Mouse (Mus musculus) urinary bladder, postnatal 36 days (tissue): ENCODE results near the gene Relb.
A peak's percentile ranks its signal among the peaks of the same experiment; 100 is the strongest.

ENCODE experiments used
- DNase-seq, 2 experiments: peaks; one replicate each; pipeline ENCODE4 v3.0.0; 2022; ENCODE audit warnings: low spot score in 2 of 2, mixed read lengths in 1 of 2

The Relb gene

GRCm38 (mm10) chr7:19580634-19581033, 48.6 kb downstream of the Relb start:
- peak; percentile 83 to 85 for DNase-seq

- no peak for DNase-seq
Measured at GRCm38 (mm10) chr7:19579751-19580150, 49.5 kb downstream of the Relb start.

- no peak for DNase-seq
Measured at GRCm38 (mm10) chr7:19578436-19578835, 50.8 kb downstream of the Relb start.

GRCm38 (mm10) chr7:19577877-19578414, 51.3 kb downstream of the Relb start:
- peak in 1 of 2 experiments; percentile 36 for DNase-seq

- peak in 1 of 2 experiments; percentile 64 for DNase-seq
Measured at GRCm38 (mm10) chr7:19577141-19577852, 51.9 kb downstream of the Relb start, which contains the start of the genes Zfp296 and Gemin7. TSS of gene Zfp296 (plus strand) at chr7:19577287. TSS of gene Gemin7 (minus strand) at chr7:19577595.

- DNase-seq = no peak
Measured at GRCm38 (mm10) chr7:19575559-19575958, 53.7 kb downstream of the Relb start.

- no peak for DNase-seq
Measured at GRCm38 (mm10) chr7:19573776-19574140, 55.5 kb downstream of the Relb start.

GRCm38 (mm10) chr7:19572926-19573775, 56.1 kb downstream of the Relb start:
- DNase-seq = peak; percentile 70 to 81

GRCm38 (mm10) chr7:19569647-19570046, 59.6 kb downstream of the Relb start:
- DNase-seq = no peak

GRCm38 (mm10) chr7:19567426-19567825, 61.8 kb downstream of the Relb start:
- no peak for DNase-seq

GRCm38 (mm10) chr7:19565803-19566202, 63.4 kb downstream of the Relb start:
- DNase-seq = no peak

GRCm38 (mm10) chr7:19564455-19564854, 64.8 kb downstream of the Relb start:
- no peak for DNase-seq

- no peak for DNase-seq
Measured at GRCm38 (mm10) chr7:19563884-19564283, 65.4 kb downstream of the Relb start.

- DNase-seq = no peak
Measured at GRCm38 (mm10) chr7:19562643-19563410, 66.4 kb downstream of the Relb start, which contains the start of gene Ppp1r37. TSS of gene Ppp1r37 (minus strand) at chr7:19563076.

- DNase-seq = peak; percentile 81 to 84
Measured at GRCm38 (mm10) chr7:19561765-19562642, 67.2 kb downstream of the Relb start.

- DNase-seq = no peak
Measured at GRCm38 (mm10) chr7:19561431-19561764, 67.8 kb downstream of the Relb start.

GRCm38 (mm10) chr7:19560491-19561260, 68.6 kb downstream of the Relb start:
- DNase-seq = no peak

- no peak for DNase-seq
Measured at GRCm38 (mm10) chr7:19558965-19559364, 70.3 kb downstream of the Relb start.

- no peak for DNase-seq
Measured at GRCm38 (mm10) chr7:19557982-19558900, 71.0 kb downstream of the Relb start.
